Mouse (Mus musculus): ENCODE data around the gene Kmt2e.

DNA sequence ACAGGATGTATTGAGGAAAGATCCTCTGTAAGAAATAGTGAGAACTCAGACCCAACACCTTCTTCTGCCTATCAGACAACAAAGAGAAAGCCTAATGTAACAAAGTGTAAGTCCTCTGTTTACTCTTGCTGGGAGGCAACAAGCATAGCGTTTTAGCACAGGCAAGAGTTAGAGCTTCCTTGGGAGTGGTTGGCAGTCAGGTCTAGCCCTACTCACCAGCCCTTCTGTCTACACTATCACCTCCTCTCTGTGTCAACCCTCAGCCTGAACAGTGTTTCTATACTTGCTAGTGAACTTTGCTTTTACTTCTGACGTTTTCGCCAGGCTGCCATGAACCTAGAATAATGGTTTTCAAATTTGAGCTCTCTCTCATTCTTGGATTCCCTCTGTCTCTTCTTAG is 38.5 kb upstream of the Kmt2e start:
- no peak for TF ChIP-seq ZC3H11A (IDR thresholded peaks at IDR 0.05; ENCODE audit: low read depth, low read length)
- TF ChIP-seq CTCF (IDR thresholded peaks at IDR 0.05 in 2 of 3, conservative IDR thresholded peaks at IDR 0.05 in 1 of 3; ENCODE audit: control insufficient read depth in 1 of 3, insufficient read depth in 1 of 3, low read depth in 2 of 3, low read length in 3 of 3, poor library complexity in 1 of 3, severe bottlenecking in 1 of 3): no peak
- TF ChIP-seq ZMIZ1 (IDR thresholded peaks at IDR 0.05; ENCODE audit: low read depth, low read length): no peak
- TF ChIP-seq POLR2A (IDR thresholded peaks at IDR 0.05; ENCODE audit: control insufficient read depth in 1 of 2, insufficient read depth in 1 of 2, low read depth in 1 of 2, low read length in 2 of 2, poor library complexity in 1 of 2): no peak
- TF ChIP-seq MAX (IDR thresholded peaks at IDR 0.05; ENCODE audit: low read length): no peak
